Mouse (Mus musculus) ES-Bruce4 (cell line): ENCODE results near the gene Fzd5.

Experiments used
- CTCF ChIP-seq: IDR thresholded peaks from one replicate; pipeline ENCODE4 v1.8.1; 2011; ENCODE audit warnings: low read depth, low read length
- EP300 ChIP-seq: IDR thresholded peaks from 2 replicates; pipeline ENCODE4 v1.6.1; 2011; ENCODE audit warnings: low read depth, low read length; ENCODE audit not compliant: insufficient read depth

GRCm38 (mm10) chr1:64721034-64721587, 16.4 kb downstream of the Fzd5 start:
- TF ChIP-seq CTCF = no peak
- no peak for TF ChIP-seq EP300
